Mouse (Mus musculus) brain, embryonic 14.5 days (tissue): ENCODE data around the gene Dnlz. TPM values are rescaled to one million over a fixed set of nuclear protein-coding genes. Genes with fewer than 3 reads are reported as not detected.

ENCODE experiments used
- DNase-seq: peaks from one replicate; pipeline ENCODE4 v3.0.0-alpha.2; 2011; ENCODE audit warnings: low read depth
- CTCF ChIP-seq: fragments of 200-500 bp; IDR thresholded peaks from 2 replicates; pipeline ENCODE4 v1.5.1; 2012; ENCODE audit warnings: inconsistent platforms, mild to moderate bottlenecking, moderate library complexity, borderline replicate concordance; ENCODE audit not compliant: insufficient read depth, insufficient read length; ENCODE audit errors: extremely low read depth
- POLR2A ChIP-seq: fragments of 200-500 bp; IDR thresholded peaks from 2 replicates; pipeline ENCODE4 v1.6.1; 2012; ENCODE audit warnings: mild to moderate bottlenecking, inconsistent platforms, borderline replicate concordance; ENCODE audit not compliant: poor library complexity, insufficient read depth, insufficient read length, severe bottlenecking; ENCODE audit errors: extremely low read depth
- polyA plus RNA-seq: library from polyadenylated mRNA; depleted of rRNA; stranded (reverse); fragments of >200 nt; gene quantifications from 2 replicates; pipeline ENCODE4 v1.2.3, GENCODE M21; 2012; rRNA removed

Dnlz gene
- polyA plus RNA-seq, 1 experiment: 31.0 TPM

- TF ChIP-seq POLR2A: no peak
- peak; percentile 94 for TF ChIP-seq CTCF
- DNase-seq: peak; percentile 84
Observed at GRCm38 (mm10) chr2:26300808-26301174, 51.1 kb downstream of the Dnlz start.

- no peak for TF ChIP-seq CTCF
- TF ChIP-seq POLR2A: no peak
- DNase-seq: peak; percentile 52
Observed at GRCm38 (mm10) chr2:26300161-26300807, 51.6 kb downstream of the Dnlz start.

- TF ChIP-seq POLR2A (no peak), CTCF (no peak)
- peak; percentile 64 for DNase-seq
Observed at GRCm38 (mm10) chr2:26299336-26299735, 52.6 kb downstream of the Dnlz start.

GRCm38 (mm10) chr2:26298856-26299230 is 53.1 kb downstream of the Dnlz start:
- peak; percentile 71 for DNase-seq
- TF ChIP-seq POLR2A (no peak), CTCF (no peak)

- peak; percentile 21; the same call in 1 of the 2 replicates for TF ChIP-seq CTCF
- TF ChIP-seq POLR2A: no peak
- peak; percentile 94 for DNase-seq
Observed at GRCm38 (mm10) chr2:26298208-26298855, 53.6 kb downstream of the Dnlz start.

Other genes starting within 250 kb of the Dnlz start
- 12.0 and 14.8 TPM in 2 replicates for gene Nacc2, start 228.9 kb downstream of the Dnlz start, polyA plus RNA-seq
- gene Lhx3, start 143.8 kb downstream of the Dnlz start, polyA plus RNA-seq: 1.6 and 3.3 TPM in 2 replicates
- gene Qsox2, start 114.6 kb downstream of the Dnlz start, polyA plus RNA-seq: 19.1 and 20.1 TPM in 2 replicates
- gene Ccdc187, start 57.6 kb downstream of the Dnlz start, polyA plus RNA-seq: 1.4 and 1.9 TPM in 2 replicates
- gene Gpsm1, start 36.6 kb downstream of the Dnlz start, polyA plus RNA-seq: 163 and 195 TPM in 2 replicates
- 1.8 and 2.2 TPM in 2 replicates for gene Card9, start 8.8 kb upstream of the Dnlz start, polyA plus RNA-seq
- gene Snapc4, start 28.5 kb upstream of the Dnlz start, polyA plus RNA-seq: 52.9 and 53.8 TPM in 2 replicates
- gene Entr1, start 37.2 kb upstream of the Dnlz start, polyA plus RNA-seq: 222 and 255 TPM in 2 replicates
- 116 and 133 TPM in 2 replicates for gene Pmpca, start 37.2 kb upstream of the Dnlz start, polyA plus RNA-seq
- 39.4 and 44.8 TPM in 2 replicates for gene Inpp5e, start 57.1 kb upstream of the Dnlz start, polyA plus RNA-seq
- 50.0 and 60.0 TPM in 2 replicates for gene Sec16a, start 93.1 kb upstream of the Dnlz start, polyA plus RNA-seq
- 30.5 and 42.4 TPM in 2 replicates for gene Notch1, start 164.6 kb upstream of the Dnlz start, polyA plus RNA-seq
- 139 and 192 TPM in 2 replicates for gene Egfl7, start 227.9 kb upstream of the Dnlz start, polyA plus RNA-seq
- gene Gm20532, start 234.5 kb upstream of the Dnlz start, polyA plus RNA-seq: not detected in 2 replicates